Mouse (Mus musculus) brain, embryonic 14.5 days (tissue): ENCODE measurements around the gene Dyrk1a.

Experiments
- CTCF ChIP-seq: fragments of 200-500 bp; IDR thresholded peaks from 2 replicates; pipeline ENCODE4 v1.5.1; 2012; ENCODE audit warnings: inconsistent platforms, mild to moderate bottlenecking, moderate library complexity, borderline replicate concordance; ENCODE audit not compliant: insufficient read depth, insufficient read length; ENCODE audit errors: extremely low read depth
- POLR2A ChIP-seq: fragments of 200-500 bp; IDR thresholded peaks from 2 replicates; pipeline ENCODE4 v1.6.1; 2012; ENCODE audit warnings: mild to moderate bottlenecking, inconsistent platforms, borderline replicate concordance; ENCODE audit not compliant: poor library complexity, insufficient read depth, insufficient read length, severe bottlenecking; ENCODE audit errors: extremely low read depth

- TF ChIP-seq POLR2A, result no peak
- TF ChIP-seq CTCF, result no peak
These were observed 155.0 kb downstream of the Dyrk1a start for GRCm38 (mm10) chr16:94724747-94725211.
